Mouse (Mus musculus) monocyte, adult 5-6 weeks (primary cell): ENCODE data around the gene Klf16. TPM values are rescaled to one million over a fixed set of nuclear protein-coding genes. Genes with fewer than 3 reads are reported as not detected.

Experiments
- total RNA-seq: library from RNA; stranded (forward); fragments of 200-1000, 200-491, 200-594 nt; gene quantifications from 3 replicates; pipeline ENCODE4 v1.2.3, GENCODE M21; 2017

The Klf16 gene
- total RNA-seq, 1 experiment from 2014 or later = 8.2 TPM

Other genes with a start within 250 kb of the Klf16 start
- 0.57 TPM in 1 of 3 replicates, not detected in the others for gene Pcsk4, start 247.8 kb downstream of the Klf16 start, total RNA-seq
- gene Reep6, start 247.4 kb downstream of the Klf16 start, total RNA-seq = not detected in 3 replicates
- 0.10 to 0.43 TPM in 2 of 3 replicates, not detected in the other for gene Adamtsl5, start 228.9 kb downstream of the Klf16 start, total RNA-seq
- not detected in 3 replicates for gene Plk5, start 220.9 kb downstream of the Klf16 start, total RNA-seq
- 4.1 to 5.3 TPM (median 5.2 TPM) in 3 replicates for gene Mex3d, start 189.7 kb downstream of the Klf16 start, total RNA-seq
- 11.4 to 34.6 TPM (median 18.6 TPM) in 3 replicates for gene Mbd3, start 177.8 kb downstream of the Klf16 start, total RNA-seq
- gene Uqcr11, start 170.5 kb downstream of the Klf16 start, total RNA-seq = 56.9 to 82.5 TPM (median 76.8 TPM) in 3 replicates
- 18.9 to 30.0 TPM (median 26.1 TPM) in 3 replicates for gene Tcf3, start 143.7 kb downstream of the Klf16 start, total RNA-seq
- gene Onecut3, start 82.5 kb downstream of the Klf16 start, total RNA-seq = not detected in 3 replicates
- 1.0 to 1.6 TPM in 2 of 3 replicates, not detected in the other for gene Atp8b3, start 38.2 kb downstream of the Klf16 start, total RNA-seq
- gene Rexo1, start 15.8 kb downstream of the Klf16 start, total RNA-seq = 21.1 to 32.2 TPM (median 24.1 TPM) in 3 replicates
- 15.2 to 20.8 TPM (median 17.0 TPM) in 3 replicates for gene Abhd17a, start 13.0 kb upstream of the Klf16 start, total RNA-seq
- 6.0 to 11.2 TPM (median 7.9 TPM) in 3 replicates for gene Scamp4, start 25.6 kb upstream of the Klf16 start, total RNA-seq
- gene Adat3, start 25.6 kb upstream of the Klf16 start, total RNA-seq = 1.8 TPM in 1 of 3 replicates, not detected in the others
- gene Gm49322, start 28.7 kb upstream of the Klf16 start, total RNA-seq = 0.78 to 1.0 TPM in 2 of 3 replicates, not detected in the other
- gene Csnk1g2, start 45.5 kb upstream of the Klf16 start, total RNA-seq = 174 to 193 TPM (median 192 TPM) in 3 replicates
- gene Btbd2, start 79.8 kb upstream of the Klf16 start, total RNA-seq = 14.6 to 23.9 TPM (median 23.1 TPM) in 3 replicates
- gene Mknk2, start 100.8 kb upstream of the Klf16 start, total RNA-seq = 56.7 to 115 TPM (median 94.0 TPM) in 3 replicates
- 57.4 to 129 TPM (median 87.2 TPM) in 3 replicates for gene Mob3a, start 124.7 kb upstream of the Klf16 start, total RNA-seq
- 10.6 to 17.9 TPM (median 17.1 TPM) in 3 replicates for gene Izumo4, start 124.9 kb upstream of the Klf16 start, total RNA-seq
- 65.5 to 110 TPM (median 103 TPM) in 3 replicates for gene Ap3d1, start 164.9 kb upstream of the Klf16 start, total RNA-seq
- 5.2 to 17.7 TPM (median 6.3 TPM) in 3 replicates for gene Dot1l, start 177.9 kb upstream of the Klf16 start, total RNA-seq
- gene Sf3a2, start 220.9 kb upstream of the Klf16 start, total RNA-seq = 9.4 to 23.3 TPM (median 10.7 TPM) in 3 replicates
- gene Plekhj1, start 221.3 kb upstream of the Klf16 start, total RNA-seq = 29.4 to 59.3 TPM (median 41.3 TPM) in 3 replicates
- not detected in 3 replicates for gene Amh, start 227.9 kb upstream of the Klf16 start, total RNA-seq
- not detected in 3 replicates for gene Jsrp1, start 236.2 kb upstream of the Klf16 start, total RNA-seq
- gene Oaz1, start 249.3 kb upstream of the Klf16 start, total RNA-seq = 242 to 281 TPM (median 259 TPM) in 3 replicates